In genomic region chr14:34154601-34155337, GRCm38 (mm10) we compare ENCODE assay signal across 9 mouse cellular contexts. TPM values are rescaled to one million over a fixed set of nuclear protein-coding genes. Genes with fewer than 3 reads are reported as not detected.
A peak's percentile ranks its signal among the peaks of the same experiment; 100 is the strongest.
DNase-seq lines count a peak whose midpoint lies in the region; ATAC-seq and TF ChIP-seq lines count a peak whose summit lies in the region.
"Had no signal": no experiment of that assay in that cellular context is flagged by ENCODE, and none has a peak within 500 bp of the region (broad histone marks: within the 10 kb centered on the region; RNA-seq: fewer than 3 reads in every experiment).

No protein-coding gene starts in this region.

- no peaks in the 10 kb centered on the region for H3K27me3 ChIP-seq in limb, embryonic 14.5 days (ENCODE audit: control insufficient read depth, insufficient read depth, low read length)
- no peaks in the 10 kb centered on the region for H3K27me3 ChIP-seq in neural tube, embryonic 11.5 days (ENCODE audit: control insufficient read depth, insufficient read depth, low read length)

- H3K9ac ChIP-seq in limb, embryonic 14.5 days (ENCODE audit: low read depth, low read length, severe bottlenecking), result no peak overlapping the region
- no peak overlapping the region for H3K9ac ChIP-seq in neural tube, embryonic 11.5 days (ENCODE audit: low read length)
- H3K9ac ChIP-seq: embryonic facial prominence, embryonic 12.5 days had no signal

- no peak overlapping the region for H3K4me2 ChIP-seq in limb, embryonic 14.5 days (replicated peaks; ENCODE audit: low read depth, low read length, severe bottlenecking)
- no peak overlapping the region for H3K4me2 ChIP-seq in neural tube, embryonic 11.5 days (ENCODE audit: low read depth)
- H3K4me2 ChIP-seq: embryonic facial prominence, embryonic 12.5 days had no signal

- WGBS in bone marrow, adult 2 months, result 51% methylated on average over 9 of the region's 9 CpGs
- WGBS in limb, embryonic 14.5 days, result 53% methylated on average over 9 of the region's 9 CpGs
- 63% methylated on average over 9 of the region's 9 CpGs for WGBS in neural tube, embryonic 11.5 days

- no peak overlapping the region for H3K27ac ChIP-seq in bone marrow, adult 2 months (ENCODE audit: control insufficient read depth, insufficient read depth, low read depth, low read length, poor library complexity)
- H3K27ac ChIP-seq in embryonic fibroblast, embryonic 13.5 days (ENCODE audit: insufficient read depth, low read length), result no peak overlapping the region
- H3K27ac ChIP-seq in limb, embryonic 14.5 days (replicated peaks; ENCODE audit: low read depth, low read length), result no peak overlapping the region
- no peak overlapping the region for H3K27ac ChIP-seq in neural tube, embryonic 11.5 days (ENCODE audit: low read depth, low read length)
- H3K27ac ChIP-seq: embryonic facial prominence, embryonic 12.5 days had no signal

- no peak for TF ChIP-seq POLR2A in bone marrow, adult 2 months (IDR thresholded peaks at IDR 0.05; ENCODE audit: borderline replicate concordance, control insufficient read depth, low read depth, low read length)
- TF ChIP-seq POLR2A in embryonic fibroblast, embryonic 13.5 days (IDR thresholded peaks at IDR 0.05; ENCODE audit: low read depth, low read length), result no peak
- TF ChIP-seq POLR2A in limb, embryonic 14.5 days (IDR thresholded peaks at IDR 0.05; ENCODE audit: borderline replicate concordance, extremely low read depth, insufficient read depth, insufficient read length), result no peak

- peak; percentile 52 for TF ChIP-seq CTCF in bone marrow, adult 2 months (IDR thresholded peaks at IDR 0.05; ENCODE audit: control insufficient read depth, insufficient read depth, low read length)
- TF ChIP-seq CTCF in embryonic fibroblast, embryonic 13.5 days (IDR thresholded peaks at IDR 0.05; ENCODE audit: borderline replicate concordance, insufficient read depth, low read length), result peak; percentile 22; the same call in 1 of the 2 replicates

- H3K4me1 ChIP-seq in bone marrow, adult 2 months (ENCODE audit: control insufficient read depth, insufficient read depth, low read length), result no peaks in the 10 kb centered on the region
- H3K4me1 ChIP-seq in embryonic fibroblast, embryonic 13.5 days (ENCODE audit: control insufficient read depth, insufficient read depth, low read length), result 0 out of 2 replicates have a peak, but pooled peaks cover 3% of the 10 kb centered on the region
- H3K4me1 ChIP-seq in limb, embryonic 14.5 days (ENCODE audit: control insufficient read depth, insufficient read depth, low read length), result peaks cover 5% of the 10 kb centered on the region; the same call in 1 of the 2 replicates
- H3K4me1 ChIP-seq in neural tube, embryonic 11.5 days (ENCODE audit: control insufficient read depth, insufficient read depth, low read length), result no peaks in the 10 kb centered on the region

- ATAC-seq in limb, embryonic 14.5 days (ENCODE audit: low FRiP score, low read depth), result no peak
- peak; percentile 68 for ATAC-seq in neural tube, embryonic 11.5 days (ENCODE audit: insufficient read depth, low FRiP score, low TSS enrichment)

- DNase-seq in layer of hippocampus, adult 11-12 months (ENCODE audit: low spot score), result peak; percentile 38
- DNase-seq in layer of hippocampus, adult 9-10 months (ENCODE audit: low spot score), result no peak
- peak; percentile 35 for DNase-seq in hindlimb bud, embryonic 11.5 days (ENCODE audit: extremely low spot score, low read depth, low spot score)
- DNase-seq in limb, embryonic 14.5 days (ENCODE audit: low spot score), result peak; percentile 70
- DNase-seq in neural tube, embryonic 11.5 days (ENCODE audit: low spot score), result peak; percentile 47
- DNase-seq in urinary bladder, postnatal 25 days (ENCODE audit: low spot score), result peak; percentile 62

- no peaks in the 10 kb centered on the region for H3K9me3 ChIP-seq in limb, embryonic 14.5 days (ENCODE audit: control insufficient read depth, low read length)
- H3K9me3 ChIP-seq in neural tube, embryonic 11.5 days (ENCODE audit: control insufficient read depth, low read length), result no peaks in the 10 kb centered on the region
- H3K9me3 ChIP-seq: embryonic facial prominence, embryonic 12.5 days had no signal

- no peaks in the 10 kb centered on the region for H3K36me3 ChIP-seq in limb, embryonic 14.5 days (ENCODE audit: control insufficient read depth, insufficient read depth, low read length)
- no peaks in the 10 kb centered on the region for H3K36me3 ChIP-seq in neural tube, embryonic 11.5 days (ENCODE audit: control insufficient read depth, insufficient read depth, low read length)
- H3K36me3 ChIP-seq: embryonic facial prominence, embryonic 12.5 days had no signal

- no peak overlapping the region for H3K4me3 ChIP-seq in bone marrow, adult 2 months (replicated peaks; ENCODE audit: control insufficient read depth, low read depth, low read length)
- no peak overlapping the region for H3K4me3 ChIP-seq in embryonic fibroblast, embryonic 13.5 days (ENCODE audit: insufficient read depth, low read length)
- no peak overlapping the region for H3K4me3 ChIP-seq in limb, embryonic 14.5 days (replicated peaks; ENCODE audit: low read length)
- no peak overlapping the region for H3K4me3 ChIP-seq in neural tube, embryonic 11.5 days (ENCODE audit: low read depth, low read length)
- H3K4me3 ChIP-seq: embryonic facial prominence, embryonic 12.5 days had no signal

RNA-seq across cellular contexts. Expression of gene Npy4r, which starts 2.5 kb away (rescaled TPM):
- not detected in 2 replicates for polyA plus RNA-seq in bone marrow, adult 2 months (2011; ENCODE audit: insufficient read depth, insufficient read length, low replicate concordance, missing spikeins)
- not detected in 2 replicates for polyA plus RNA-seq in embryonic fibroblast, embryonic 13.5 days (2011; ENCODE audit: insufficient read length, low read depth, missing spikeins)
- 0.01 and 0.06 TPM in 2 replicates for polyA plus RNA-seq in limb, embryonic 14.5 days (2012; rRNA removed)
- polyA plus RNA-seq in limb, embryonic 14.5 days (2014; fragmentation: Nextera tagmentation; extraction: Ambion mirVana), result 0.06 TPM in 1 of 2 replicates, not detected in the other
- polyA plus RNA-seq in neural tube, embryonic 11.5 days (2014; fragmentation: Nextera tagmentation; extraction: Ambion mirVana), result not detected in 2 replicates

RNA-seq across cellular contexts. Expression of gene Gprin2, which starts 46.7 kb away (rescaled TPM):
- polyA plus RNA-seq in bone marrow, adult 2 months (2011; ENCODE audit: insufficient read depth, insufficient read length, low replicate concordance, missing spikeins), result not detected in 2 replicates
- polyA plus RNA-seq in embryonic fibroblast, embryonic 13.5 days (2011; ENCODE audit: insufficient read length, low read depth, missing spikeins), result 0.12 and 0.46 TPM in 2 replicates
- polyA plus RNA-seq in limb, embryonic 14.5 days (2012; rRNA removed), result 1.2 and 3.4 TPM in 2 replicates
- 0.70 and 0.81 TPM in 2 replicates for polyA plus RNA-seq in limb, embryonic 14.5 days (2014; fragmentation: Nextera tagmentation; extraction: Ambion mirVana)
- 0.54 and 1.1 TPM in 2 replicates for polyA plus RNA-seq in neural tube, embryonic 11.5 days (2014; fragmentation: Nextera tagmentation; extraction: Ambion mirVana)

RNA-seq across cellular contexts. Expression of gene A630023A22Rik, which starts 52.2 kb away (rescaled TPM):
- not detected in 2 replicates for polyA plus RNA-seq in bone marrow, adult 2 months (2011; ENCODE audit: insufficient read depth, insufficient read length, low replicate concordance, missing spikeins)
- polyA plus RNA-seq in embryonic fibroblast, embryonic 13.5 days (2011; ENCODE audit: insufficient read length, low read depth, missing spikeins), result 1.6 and 2.8 TPM in 2 replicates
- not detected in 2 replicates for polyA plus RNA-seq in limb, embryonic 14.5 days (2012; rRNA removed)
- not detected in 2 replicates for polyA plus RNA-seq in limb, embryonic 14.5 days (2014; fragmentation: Nextera tagmentation; extraction: Ambion mirVana)
- not detected in 2 replicates for polyA plus RNA-seq in neural tube, embryonic 11.5 days (2014; fragmentation: Nextera tagmentation; extraction: Ambion mirVana)
- polyA plus RNA-seq: embryonic facial prominence, embryonic 12.5 days had no signal
